Mouse (Mus musculus): Measurements from ENCODE around the gene Bcat1. TPM values are rescaled to one million over a fixed set of nuclear protein-coding genes. Genes with fewer than 3 reads are reported as not detected.

Bcat1 gene
- polyA plus RNA-seq, 1 experiment from 2014 or later = 7.3 TPM

DNA sequence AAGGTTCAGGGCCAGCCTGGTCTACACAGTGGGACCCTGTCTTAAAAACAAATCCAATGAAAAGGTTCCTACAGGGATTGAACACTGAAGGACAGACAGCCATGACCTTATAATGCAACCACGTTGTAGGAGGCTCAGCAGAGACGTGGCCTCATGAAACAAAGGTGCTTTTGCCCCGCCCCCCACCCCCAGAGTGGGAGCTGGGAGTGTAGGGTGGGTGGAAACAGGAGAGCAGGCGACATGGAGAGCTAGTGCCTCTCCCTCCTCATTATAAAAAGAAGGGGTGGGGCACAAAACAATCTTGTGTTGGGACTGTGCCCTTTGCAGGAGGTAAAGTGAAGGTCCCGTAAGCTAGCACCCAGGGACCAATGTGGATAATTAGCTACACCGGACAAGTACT, 74.5 kb downstream of the Bcat1 start:
- no peak for ATAC-seq (ENCODE audit: extremely low read depth, insufficient number of reproducible peaks, low FRiP score, low TSS enrichment)
- H3K9me3 ChIP-seq = no peaks in the 10 kb centered on the region
- no peaks in the 10 kb centered on the region for H3K4me1 ChIP-seq
- H3K4me3 ChIP-seq = no peak overlapping the region
- H3K4me2 ChIP-seq = no peak overlapping the region
- H3K36me3 ChIP-seq = no peaks in the 10 kb centered on the region
- 72% methylated on average over 6 of the region's 6 CpGs for WGBS
- H3K9ac ChIP-seq = no peak overlapping the region
- no peaks in the 10 kb centered on the region for H3K27me3 ChIP-seq (replicated peaks)
- no peak overlapping the region for H3K27ac ChIP-seq (replicated peaks)

DNA sequence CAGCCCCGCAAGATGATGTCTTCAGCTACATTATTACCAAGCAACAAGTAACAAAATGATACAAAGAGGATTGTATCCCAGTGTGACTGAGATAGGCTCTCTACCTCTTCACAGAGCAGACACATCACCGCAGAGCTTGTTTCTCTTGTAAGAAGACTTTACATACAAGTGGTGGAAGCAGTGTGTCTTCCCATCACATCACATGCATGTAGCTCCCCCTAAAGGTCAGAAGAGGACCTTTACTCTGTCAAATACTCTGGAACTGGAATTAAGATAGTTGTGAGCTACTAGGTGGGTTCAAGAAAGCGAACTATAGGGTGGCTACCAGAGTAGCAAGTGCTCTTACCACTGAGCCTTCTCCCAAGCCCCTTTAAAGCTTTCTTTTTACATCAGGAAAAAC, 78.8 kb downstream of the Bcat1 start:
- no peaks in the 10 kb centered on the region for H3K36me3 ChIP-seq
- no peak overlapping the region for H3K9ac ChIP-seq
- H3K4me1 ChIP-seq = peaks cover 2% of the 10 kb centered on the region; the same call in 1 of the 2 replicates
- no peak overlapping the region for H3K4me2 ChIP-seq
- no peaks in the 10 kb centered on the region for H3K9me3 ChIP-seq
- WGBS = 82% methylated on average over 3 of the region's 3 CpGs
- H3K27ac ChIP-seq (replicated peaks) = no peak overlapping the region
- H3K4me3 ChIP-seq = no peak overlapping the region
- no peaks in the 10 kb centered on the region for H3K27me3 ChIP-seq (replicated peaks)
- ATAC-seq (ENCODE audit: extremely low read depth, insufficient number of reproducible peaks, low FRiP score, low TSS enrichment) = no peak

DNA sequence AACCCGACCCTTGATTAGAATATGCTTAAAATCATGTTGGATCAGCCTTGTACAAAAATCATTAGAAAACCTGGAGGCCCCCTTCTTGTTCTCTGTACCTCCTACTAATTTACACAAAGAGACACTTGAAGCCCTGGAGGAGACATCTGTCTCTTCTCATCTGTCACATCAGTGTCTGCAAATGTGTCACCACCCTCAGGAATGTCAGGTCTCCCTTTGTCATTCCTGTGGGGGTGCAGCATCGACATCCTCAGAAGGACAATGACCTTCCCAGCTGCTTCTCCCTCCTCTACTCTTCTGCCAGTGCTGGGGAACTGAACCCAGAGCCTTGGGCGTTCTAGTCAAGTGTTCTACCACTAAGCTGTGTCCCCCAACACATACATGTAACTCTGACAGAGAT, 83.9 kb downstream of the Bcat1 start:
- Histone ChIP-seq H3K9ac (no peak overlapping the region), H3K4me1 (peaks cover 8% of the 10 kb centered on the region; the same call in 1 of the 2 replicates), H3K27ac (replicated peaks) (no peak overlapping the region), H3K4me3 (no peak overlapping the region), H3K36me3 (no peaks in the 10 kb centered on the region), H3K27me3 (replicated peaks) (no peaks in the 10 kb centered on the region), H3K4me2 (no peak overlapping the region), H3K9me3 (no peaks in the 10 kb centered on the region)
- ATAC-seq (ENCODE audit: extremely low read depth, insufficient number of reproducible peaks, low FRiP score, low TSS enrichment) = no peak
- WGBS = 35% methylated on average over 3 of the region's 3 CpGs

DNA sequence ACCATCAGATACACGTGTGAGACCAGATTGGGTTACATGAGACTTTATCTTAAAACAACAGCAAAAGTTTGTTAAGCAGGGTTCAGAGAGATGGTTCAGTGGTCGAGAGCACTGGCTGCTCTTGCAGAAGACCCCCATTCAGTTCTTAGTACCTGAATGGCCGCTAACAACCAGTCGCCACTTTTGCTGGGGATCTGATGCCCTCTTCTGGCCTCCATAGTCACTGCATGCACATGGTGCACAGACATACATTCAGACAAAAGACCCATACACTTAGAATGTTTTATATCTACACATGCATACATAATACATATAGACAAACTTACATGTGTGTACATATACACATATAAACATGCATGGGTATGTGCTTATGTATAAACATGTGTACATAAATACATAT, 86.8 kb downstream of the Bcat1 start:
- Histone ChIP-seq H3K27me3 (replicated peaks) (no peaks in the 10 kb centered on the region), H3K9ac (no peak overlapping the region), H3K36me3 (no peaks in the 10 kb centered on the region), H3K4me2 (no peak overlapping the region), H3K27ac (replicated peaks) (no peak overlapping the region), H3K9me3 (no peaks in the 10 kb centered on the region), H3K4me1 (peaks cover 8% of the 10 kb centered on the region; the same call in 1 of the 2 replicates), H3K4me3 (no peak overlapping the region)
- ATAC-seq (ENCODE audit: extremely low read depth, insufficient number of reproducible peaks, low FRiP score, low TSS enrichment) = no peak
- WGBS = 85% methylated on average over 4 of the region's 4 CpGs

DNA sequence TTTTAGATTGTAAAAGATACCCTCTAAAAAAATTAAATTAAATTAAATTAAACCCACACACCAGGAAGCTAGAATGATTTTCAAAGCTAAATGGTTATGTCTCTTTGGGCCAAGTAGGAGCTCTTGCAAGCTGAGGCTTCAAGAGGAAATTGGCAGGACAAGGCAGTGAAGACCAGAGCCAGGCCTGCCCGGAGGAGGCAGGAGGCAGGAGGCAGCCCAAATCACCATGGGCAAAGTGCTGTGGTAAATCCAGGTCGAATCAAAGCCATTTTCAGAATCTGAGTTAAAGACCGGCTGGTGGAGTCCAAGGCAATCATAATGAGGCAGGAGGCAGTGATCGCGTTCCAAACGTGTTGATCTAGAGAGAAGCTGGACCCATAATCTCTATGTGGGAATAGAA, 88.3 kb downstream of the Bcat1 start:
- Histone ChIP-seq H3K36me3 (no peaks in the 10 kb centered on the region), H3K4me1 (peaks cover 8% of the 10 kb centered on the region; the same call in 1 of the 2 replicates), H3K9ac (no peak overlapping the region), H3K27ac (replicated peaks) (no peak overlapping the region), H3K4me2 (no peak overlapping the region), H3K9me3 (no peaks in the 10 kb centered on the region), H3K27me3 (replicated peaks) (no peaks in the 10 kb centered on the region), H3K4me3 (no peak overlapping the region)
- WGBS = 79% methylated on average over 6 of the region's 6 CpGs
- ATAC-seq (ENCODE audit: extremely low read depth, insufficient number of reproducible peaks, low FRiP score, low TSS enrichment) = no peak

DNA sequence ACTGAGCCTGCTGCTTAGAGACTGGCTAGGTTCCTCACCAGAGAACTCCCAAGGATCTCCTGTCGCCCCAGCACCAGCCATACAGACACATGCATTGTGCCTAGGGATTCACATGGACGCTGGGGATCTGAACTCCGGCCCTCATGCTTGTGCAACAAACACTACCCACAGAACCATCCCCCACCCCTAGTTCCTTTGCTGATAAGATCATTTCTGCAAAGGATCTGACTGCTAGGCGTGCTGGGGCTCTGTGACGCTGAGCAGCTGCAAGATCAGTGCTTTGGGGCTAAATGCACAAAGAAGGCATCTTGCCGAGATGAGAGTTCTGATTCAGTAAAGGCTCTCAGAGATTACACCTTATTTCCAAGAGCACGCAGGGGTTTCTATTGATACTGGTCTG, 88.8 kb downstream of the Bcat1 start:
- H3K27me3 ChIP-seq (replicated peaks) = no peaks in the 10 kb centered on the region
- H3K4me3 ChIP-seq = no peak overlapping the region
- H3K36me3 ChIP-seq = no peaks in the 10 kb centered on the region
- 63% methylated on average over 7 of the region's 7 CpGs for WGBS
- no peaks in the 10 kb centered on the region for H3K9me3 ChIP-seq
- no peak overlapping the region for H3K9ac ChIP-seq
- peaks cover 7% of the 10 kb centered on the region; the same call in 1 of the 2 replicates for H3K4me1 ChIP-seq
- ATAC-seq (ENCODE audit: extremely low read depth, insufficient number of reproducible peaks, low FRiP score, low TSS enrichment) = no peak
- H3K27ac ChIP-seq (replicated peaks) = no peak overlapping the region
- H3K4me2 ChIP-seq = no peak overlapping the region

DNA sequence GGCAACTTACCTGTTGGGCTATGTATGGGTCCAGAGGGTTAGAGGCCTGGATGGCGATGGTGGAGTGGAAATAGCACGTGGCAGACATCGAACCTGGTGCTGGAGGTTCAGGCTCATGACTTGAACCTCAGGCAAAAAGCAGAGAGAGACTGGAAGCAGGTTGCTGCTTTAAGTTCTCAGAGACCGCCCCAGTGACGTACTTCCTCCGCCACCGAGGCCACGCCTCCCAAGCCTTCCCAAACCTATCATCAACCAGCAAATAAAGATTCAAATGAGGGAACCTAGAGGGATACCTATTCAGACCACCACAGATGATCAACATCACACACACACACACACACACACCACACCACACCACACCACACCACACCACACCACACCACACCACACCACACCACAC, 91.8 kb downstream of the Bcat1 start:
- H3K4me2 ChIP-seq = no peak overlapping the region
- no peaks in the 10 kb centered on the region for H3K36me3 ChIP-seq
- H3K4me3 ChIP-seq = no peak overlapping the region
- H3K27ac ChIP-seq (replicated peaks) = no peak overlapping the region
- WGBS = 81% methylated on average over 8 of the region's 8 CpGs
- no peaks in the 10 kb centered on the region for H3K27me3 ChIP-seq (replicated peaks)
- H3K4me1 ChIP-seq = no peaks in the 10 kb centered on the region
- H3K9me3 ChIP-seq = no peaks in the 10 kb centered on the region
- ATAC-seq (ENCODE audit: extremely low read depth, insufficient number of reproducible peaks, low FRiP score, low TSS enrichment) = no peak
- H3K9ac ChIP-seq = no peak overlapping the region

DNA sequence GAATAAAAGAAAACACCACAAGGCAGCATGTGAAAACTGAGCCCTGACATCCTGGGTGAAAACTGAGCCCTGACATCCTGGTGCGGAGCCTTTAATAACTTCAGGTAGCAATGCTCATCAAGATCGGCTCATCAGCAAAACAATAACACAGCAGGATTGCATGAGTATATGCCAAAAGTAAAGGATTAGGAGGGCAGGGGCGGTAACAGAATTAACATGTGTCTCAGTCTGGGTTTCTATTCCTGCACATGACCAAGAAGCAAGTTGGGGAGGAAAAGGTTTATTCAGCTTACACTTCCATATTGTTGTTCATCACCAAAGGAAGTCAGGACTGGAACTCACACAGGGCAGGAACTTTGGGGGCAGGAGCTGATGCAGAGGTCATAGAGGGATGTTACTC, 93.9 kb downstream of the Bcat1 start:
- ATAC-seq (ENCODE audit: extremely low read depth, insufficient number of reproducible peaks, low FRiP score, low TSS enrichment) = no peak
- no peak overlapping the region for H3K27ac ChIP-seq (replicated peaks)
- H3K4me2 ChIP-seq = no peak overlapping the region
- H3K27me3 ChIP-seq (replicated peaks) = no peaks in the 10 kb centered on the region
- no peaks in the 10 kb centered on the region for H3K9me3 ChIP-seq
- 83% methylated on average over 3 of the region's 3 CpGs for WGBS
- H3K9ac ChIP-seq = no peak overlapping the region
- H3K4me3 ChIP-seq = no peak overlapping the region
- H3K4me1 ChIP-seq = no peaks in the 10 kb centered on the region
- H3K36me3 ChIP-seq = no peaks in the 10 kb centered on the region

DNA sequence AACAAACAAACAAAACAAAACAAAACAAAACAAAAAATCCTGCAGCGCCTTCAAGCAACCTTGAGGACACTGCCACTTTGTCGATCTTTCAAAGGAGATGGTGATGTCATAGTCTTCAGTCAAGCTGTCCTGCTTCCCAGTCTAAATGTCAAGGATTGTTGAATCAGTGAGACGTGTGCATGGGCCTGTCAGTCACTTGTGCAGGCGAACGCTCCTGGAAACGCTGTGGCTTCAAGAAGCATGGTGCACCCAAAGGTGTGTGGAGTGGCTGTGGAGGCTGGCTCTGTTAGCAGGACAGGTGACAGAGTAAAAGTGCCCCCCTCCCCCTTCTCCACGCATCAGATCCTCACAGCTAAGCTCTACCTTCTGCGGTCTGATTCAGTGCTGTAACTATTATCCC, 103.6 kb downstream of the Bcat1 start:
- no peak overlapping the region for H3K9ac ChIP-seq
- H3K4me1 ChIP-seq = no peaks in the 10 kb centered on the region
- no peak overlapping the region for H3K4me2 ChIP-seq
- no peaks in the 10 kb centered on the region for H3K36me3 ChIP-seq
- no peak overlapping the region for H3K27ac ChIP-seq (replicated peaks)
- H3K27me3 ChIP-seq (replicated peaks) = no peaks in the 10 kb centered on the region
- no peak for ATAC-seq (ENCODE audit: extremely low read depth, insufficient number of reproducible peaks, low FRiP score, low TSS enrichment)
- no peak overlapping the region for H3K4me3 ChIP-seq
- 73% methylated on average over 8 of the region's 8 CpGs for WGBS
- H3K9me3 ChIP-seq = peaks cover 6% of the 10 kb centered on the region

DNA sequence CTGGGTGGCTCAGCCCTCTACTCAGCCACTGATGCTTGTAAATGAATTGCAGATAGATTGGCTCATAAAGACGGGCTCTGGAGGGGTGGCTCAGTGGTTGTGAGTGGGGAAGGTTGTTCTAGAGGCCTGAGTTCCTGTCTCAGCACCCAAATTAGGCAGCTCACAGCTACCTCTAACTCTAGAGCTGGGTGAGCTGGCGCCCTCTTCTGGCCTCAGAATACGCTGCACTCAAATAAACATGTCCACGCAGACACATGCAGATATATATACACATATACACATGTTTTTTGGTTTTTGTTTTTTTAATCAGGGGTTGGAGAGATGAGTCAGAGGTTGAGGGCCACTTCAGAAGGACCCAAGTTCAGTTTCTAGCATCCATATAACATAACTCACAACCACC, 105.1 kb downstream of the Bcat1 start:
- H3K4me2 ChIP-seq = no peak overlapping the region
- peaks cover 6% of the 10 kb centered on the region for H3K9me3 ChIP-seq
- no peak overlapping the region for H3K4me3 ChIP-seq
- no peaks in the 10 kb centered on the region for H3K36me3 ChIP-seq
- WGBS = 78% methylated on average over 4 of the region's 4 CpGs
- no peak overlapping the region for H3K27ac ChIP-seq (replicated peaks)
- no peaks in the 10 kb centered on the region for H3K4me1 ChIP-seq
- H3K9ac ChIP-seq = no peak overlapping the region
- ATAC-seq (ENCODE audit: extremely low read depth, insufficient number of reproducible peaks, low FRiP score, low TSS enrichment) = no peak
- H3K27me3 ChIP-seq (replicated peaks) = no peaks in the 10 kb centered on the region

DNA sequence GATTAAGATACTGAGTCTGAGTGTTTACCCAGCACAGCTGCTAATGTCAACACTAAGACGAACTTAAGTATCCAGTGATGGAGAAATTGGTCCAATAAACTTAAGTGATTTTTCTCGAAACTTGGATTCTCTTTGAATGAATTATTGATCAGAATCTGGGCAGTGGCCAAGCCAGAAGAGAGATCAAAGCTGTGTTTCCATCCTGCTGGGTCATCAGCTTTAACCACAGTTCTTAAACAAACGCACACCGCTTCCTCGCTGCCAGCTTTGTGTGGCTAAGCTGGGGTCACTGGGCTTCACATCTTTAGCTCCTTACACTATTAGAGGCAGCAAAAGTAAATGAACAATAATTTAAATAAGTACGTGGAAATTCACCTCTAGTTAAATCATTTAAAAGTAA, 108.4 kb downstream of the Bcat1 start:
- 69% methylated on average over 6 of the region's 6 CpGs for WGBS
- Histone ChIP-seq H3K4me3 (no peak overlapping the region), H3K4me1 (no peaks in the 10 kb centered on the region), H3K9me3 (no peaks in the 10 kb centered on the region), H3K9ac (no peak overlapping the region), H3K27me3 (replicated peaks) (no peaks in the 10 kb centered on the region), H3K36me3 (no peaks in the 10 kb centered on the region), H3K27ac (replicated peaks) (no peak overlapping the region), H3K4me2 (no peak overlapping the region)
- no peak for ATAC-seq (ENCODE audit: extremely low read depth, insufficient number of reproducible peaks, low FRiP score, low TSS enrichment)

DNA sequence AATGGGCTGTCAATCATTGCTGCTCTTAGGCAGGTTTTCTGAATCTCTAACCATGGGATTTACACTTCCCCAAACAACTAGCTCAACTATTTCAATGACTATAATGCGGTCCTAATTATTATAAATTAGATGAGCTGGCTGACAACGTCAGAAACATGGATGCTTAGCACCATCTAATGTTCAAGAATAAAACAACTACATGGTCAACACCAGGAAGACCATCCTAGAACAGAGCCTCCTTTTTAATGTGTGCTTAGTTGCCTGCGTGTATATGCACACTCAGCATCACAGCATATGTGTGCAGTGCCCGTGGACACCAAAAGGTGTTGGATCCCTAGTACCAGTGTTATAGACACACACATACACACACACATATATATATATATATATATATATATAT, 111.8 kb downstream of the Bcat1 start:
- H3K36me3 ChIP-seq = no peaks in the 10 kb centered on the region
- 0 out of 2 replicates have a peak, but pooled peaks cover 1% of the 10 kb centered on the region for H3K9me3 ChIP-seq
- H3K27ac ChIP-seq (replicated peaks) = no peak overlapping the region
- 72% methylated on average over 4 of the region's 4 CpGs for WGBS
- H3K4me3 ChIP-seq = no peak overlapping the region
- H3K9ac ChIP-seq = no peak overlapping the region
- H3K4me1 ChIP-seq = no peaks in the 10 kb centered on the region
- no peak overlapping the region for H3K4me2 ChIP-seq
- H3K27me3 ChIP-seq (replicated peaks) = no peaks in the 10 kb centered on the region
- no peak for ATAC-seq (ENCODE audit: extremely low read depth, insufficient number of reproducible peaks, low FRiP score, low TSS enrichment)

All from heart, embryonic 13.5 days (tissue).